Mouse (Mus musculus) thymus, postnatal 4 days (tissue): Measurements from ENCODE around the gene Dnajb1.
A peak's percentile ranks its signal among the peaks of the same experiment; 100 is the strongest.
"Not testable (repeated sequence)": the region's sequence is repeated elsewhere in the genome, so short reads cannot be mapped to it uniquely, and the experiment has no call there.

ENCODE experiments used
- DNase-seq: peaks from one replicate; pipeline ENCODE4 v3.0.0; 2021

The Dnajb1 gene

DNA sequence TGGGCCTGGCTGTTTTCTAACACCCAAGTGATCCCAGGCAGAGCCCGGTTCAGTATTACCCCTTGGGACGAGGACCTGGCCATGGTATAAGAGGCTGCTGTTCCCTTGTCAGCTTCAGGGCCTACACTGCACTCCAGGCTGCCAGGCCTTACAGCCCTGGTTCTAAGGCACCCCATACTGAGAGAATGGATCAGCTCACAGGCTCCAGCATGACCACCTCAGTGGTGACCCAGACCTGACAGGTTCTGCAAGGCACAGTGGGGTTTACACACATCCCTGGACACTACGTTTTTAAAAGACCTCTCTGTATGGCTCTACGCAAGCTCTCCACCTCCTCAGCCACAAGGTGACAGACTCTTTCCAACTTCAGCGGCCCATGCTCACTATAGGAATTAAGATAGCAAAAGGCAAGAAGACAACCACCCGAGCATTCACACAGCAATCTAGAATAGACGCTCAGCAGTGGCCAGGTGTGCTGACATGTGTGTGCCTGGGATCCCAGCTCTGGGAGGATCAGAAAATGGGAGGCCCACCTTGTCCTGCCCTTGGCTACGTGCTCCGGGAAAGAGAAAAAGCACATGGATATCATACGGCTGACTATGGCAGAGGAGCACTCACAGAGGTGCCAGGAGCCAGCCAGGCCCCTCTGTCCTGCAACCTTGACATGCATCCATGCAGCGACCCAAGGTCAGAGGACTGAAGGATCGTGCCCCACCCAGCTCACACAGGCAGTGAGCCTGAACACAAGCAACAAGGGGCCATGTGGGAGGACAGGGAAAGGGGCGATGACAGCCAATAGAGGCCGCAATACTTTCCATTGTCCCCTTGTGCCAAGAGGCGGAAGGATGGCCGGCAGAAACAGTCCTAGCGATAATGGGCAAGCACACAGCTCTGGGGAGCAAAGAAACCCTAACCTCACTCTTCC lies 29.6 kb upstream of the Dnajb1 start:
- peak; percentile 5 for DNase-seq

GRCm38 (mm10) chr8:83579676-83580075 lies 28.3 kb upstream of the Dnajb1 start:
- no peak for DNase-seq

- DNase-seq, result no peak
Measured at GRCm38 (mm10) chr8:83580826-83581225, 27.2 kb upstream of the Dnajb1 start.

DNA sequence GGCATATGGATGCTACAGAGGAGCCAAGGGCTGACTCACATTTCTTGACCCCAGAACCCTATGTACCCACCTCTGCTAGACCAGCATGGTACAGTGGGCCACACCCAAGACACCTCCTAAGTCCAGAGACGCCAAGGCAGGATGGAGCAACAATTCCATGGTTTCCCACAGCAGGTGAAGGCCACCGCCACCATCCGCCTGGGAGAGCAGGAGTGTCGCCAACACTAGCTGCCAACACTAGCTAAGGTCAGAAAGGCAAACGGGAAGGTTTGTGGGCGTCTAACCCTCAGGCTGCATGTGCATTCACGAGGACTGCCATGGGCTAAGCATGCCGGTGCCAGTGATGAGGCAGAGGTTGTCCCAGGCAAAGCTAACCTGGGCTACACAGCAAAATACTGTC lies 25.8 kb upstream of the Dnajb1 start:
- DNase-seq, result no peak

DNA sequence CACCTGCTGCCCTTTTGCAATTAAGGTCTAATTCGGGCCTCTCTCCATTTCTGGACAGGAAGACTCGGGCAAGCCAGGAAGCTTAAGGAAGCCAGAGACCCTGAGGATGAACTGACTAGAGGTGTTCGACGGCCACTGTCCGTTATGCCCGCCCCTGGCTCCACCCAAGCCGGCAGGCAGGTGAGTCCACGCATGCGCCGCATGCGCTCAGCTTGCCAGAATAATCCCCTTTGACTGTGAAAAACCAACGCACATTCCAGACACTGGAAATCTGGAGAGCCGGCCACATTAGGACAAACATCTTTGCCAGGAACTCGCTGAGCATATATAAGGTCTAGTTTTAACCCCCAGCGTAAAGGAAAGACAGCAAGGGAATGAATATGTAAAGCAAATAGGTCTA lies 24.8 kb upstream of the Dnajb1 start:
- DNase-seq, result no peak

GRCm38 (mm10) chr8:83584771-83585170 lies 23.2 kb upstream of the Dnajb1 start:
- DNase-seq, result no peak

- DNase-seq, result no peak
Measured at GRCm38 (mm10) chr8:83585333-83585732, 22.7 kb upstream of the Dnajb1 start.

DNA sequence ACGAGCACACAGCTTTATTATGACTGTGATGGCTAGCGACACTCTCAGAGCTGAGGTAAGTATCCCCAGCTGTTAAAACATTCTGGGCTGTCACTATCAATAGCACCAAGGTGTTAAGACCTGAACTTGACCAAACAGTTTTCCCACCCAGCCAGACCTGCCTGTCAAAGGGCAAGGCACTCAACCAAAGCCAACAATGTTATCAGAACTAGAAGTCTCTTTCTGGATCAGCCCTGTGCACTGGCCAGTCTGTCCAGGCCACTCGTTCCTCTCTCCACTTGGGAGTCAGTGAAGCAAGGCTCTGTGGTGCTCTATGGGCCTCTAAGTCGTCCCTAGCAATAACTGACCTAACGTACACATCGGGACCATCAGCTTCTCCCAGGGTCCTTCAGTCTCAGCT lies 20.3 kb upstream of the Dnajb1 start:
- no peak for DNase-seq

DNA sequence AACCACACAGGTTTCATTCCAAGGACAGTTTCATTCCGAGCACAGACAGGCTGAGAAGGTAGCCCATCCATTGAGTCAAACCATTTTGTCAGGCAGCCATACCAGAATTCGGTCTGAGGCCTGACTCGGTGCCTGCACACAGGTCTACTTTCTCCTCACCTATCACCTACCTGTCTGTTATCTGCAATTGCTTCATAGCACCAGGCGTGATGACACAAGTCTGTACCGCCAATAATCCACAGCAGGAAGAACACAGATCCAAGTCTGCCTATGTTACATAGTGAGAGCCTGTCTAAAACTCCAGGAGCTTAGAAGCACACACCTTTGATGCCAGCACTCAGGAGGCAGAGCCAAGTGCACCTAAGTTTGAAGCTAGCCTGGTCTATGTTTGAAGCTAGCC lies 19.1 kb upstream of the Dnajb1 start:
- DNase-seq, result no peak

DNA sequence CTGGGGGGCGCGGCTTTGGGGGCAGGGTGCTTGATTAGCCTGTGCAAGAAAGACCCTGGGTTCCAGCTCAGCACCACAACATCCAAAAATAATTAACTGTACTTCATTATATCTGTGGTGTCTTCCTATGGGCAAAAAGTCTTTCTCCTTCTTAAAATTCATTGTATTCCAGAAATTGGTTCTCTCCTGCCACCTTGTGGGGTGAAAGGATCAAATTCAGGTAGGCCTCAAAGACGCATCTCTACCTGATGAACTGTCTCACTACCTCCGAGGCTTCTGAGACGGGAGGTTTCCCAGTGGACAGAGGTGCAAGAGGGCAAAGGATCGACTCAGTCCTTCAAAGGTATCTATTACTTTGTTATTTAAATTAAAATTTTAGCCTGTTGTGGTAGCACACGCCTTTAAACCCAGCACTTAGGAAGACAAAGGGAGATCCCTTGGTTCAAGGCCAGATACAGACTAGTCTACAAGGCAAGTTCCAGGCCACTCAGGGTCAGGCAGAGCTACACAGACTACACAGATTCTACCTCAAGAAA lies 17.4 kb upstream of the Dnajb1 start:
- DNase-seq, result no peak

DNA sequence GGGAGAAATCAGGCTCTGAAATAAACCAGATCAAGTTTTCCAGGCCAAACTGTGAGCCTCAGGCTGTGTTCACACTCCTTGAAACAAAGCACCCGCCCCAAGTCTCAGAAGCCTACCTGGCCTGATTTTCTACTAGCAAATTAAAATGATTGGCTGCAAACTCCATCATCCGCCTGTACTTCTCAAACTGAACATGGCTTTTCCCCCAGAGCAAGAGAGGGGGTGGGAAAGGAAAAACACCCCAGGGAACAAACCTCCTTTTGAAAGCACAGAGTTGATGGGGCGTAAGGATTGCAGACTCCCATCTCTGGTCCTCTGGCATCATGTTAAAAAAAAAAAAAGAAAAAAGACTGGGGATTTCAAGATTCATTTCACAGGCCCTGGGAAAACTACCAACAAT lies 15.3 kb upstream of the Dnajb1 start:
- DNase-seq, result no peak

GRCm38 (mm10) chr8:83593325-83594166 lies 14.4 kb upstream of the Dnajb1 start:
- no peak for DNase-seq

- peak; percentile 96 for DNase-seq
Measured at GRCm38 (mm10) chr8:83594167-83595049, 13.6 kb upstream of the Dnajb1 start.

- DNase-seq, result not testable (repeated sequence)
Measured at GRCm38 (mm10) chr8:83595050-83595345, 13.0 kb upstream of the Dnajb1 start.

DNA sequence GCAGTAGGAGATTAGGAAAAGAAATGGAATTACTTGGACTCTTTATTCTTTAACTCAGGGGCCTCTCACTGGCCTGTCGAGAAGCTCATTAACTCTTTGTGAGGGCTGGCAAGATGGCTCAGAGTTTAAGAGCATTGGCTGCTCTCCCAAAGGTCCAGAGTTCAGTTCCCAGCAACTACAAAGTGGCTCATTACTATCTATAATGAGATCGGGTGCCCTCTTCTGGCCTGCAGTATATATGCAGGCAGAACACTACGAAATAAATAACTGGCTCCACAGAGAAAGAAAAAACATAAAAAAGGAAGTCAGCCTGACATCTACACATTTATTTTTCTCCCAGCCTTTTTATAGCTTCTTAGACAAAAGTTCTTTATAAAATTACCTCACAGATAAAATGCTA lies 11.6 kb upstream of the Dnajb1 start:
- DNase-seq, result peak; percentile 71

- DNase-seq, result no peak
Measured at GRCm38 (mm10) chr8:83598146-83598545, 9.8 kb upstream of the Dnajb1 start.

- no peak for DNase-seq
Measured at GRCm38 (mm10) chr8:83599814-83600213, 8.2 kb upstream of the Dnajb1 start.

- no peak for DNase-seq
Measured at GRCm38 (mm10) chr8:83602650-83603029, 5.4 kb upstream of the Dnajb1 start.

DNA sequence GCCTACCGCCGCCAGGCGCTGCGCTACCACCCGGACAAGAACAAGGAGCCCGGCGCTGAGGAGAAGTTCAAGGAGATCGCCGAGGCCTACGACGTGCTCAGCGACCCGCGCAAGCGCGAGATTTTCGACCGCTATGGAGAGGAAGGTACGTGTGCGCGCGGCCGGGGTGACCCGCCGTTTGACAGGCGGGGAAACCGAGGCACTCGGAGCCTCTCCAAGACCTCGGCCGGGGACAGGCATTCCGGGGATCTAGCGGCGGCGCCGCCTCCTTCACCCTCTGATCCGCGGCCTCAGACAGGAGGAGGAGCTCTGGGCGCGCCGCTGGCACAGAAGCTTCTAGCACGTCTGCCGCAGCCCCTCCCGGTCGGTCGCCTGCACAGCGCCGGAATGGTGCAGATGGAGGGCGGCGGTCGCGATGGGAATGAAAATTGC lies 421 bp downstream of the Dnajb1 start:
- peak; percentile 88 for DNase-seq

GRCm38 (mm10) chr8:83609086-83609485 lies 1.1 kb downstream of the Dnajb1 start:
- no peak for DNase-seq

- DNase-seq, result no peak
Measured at GRCm38 (mm10) chr8:83609547-83610180, 1.7 kb downstream of the Dnajb1 start.

DNA sequence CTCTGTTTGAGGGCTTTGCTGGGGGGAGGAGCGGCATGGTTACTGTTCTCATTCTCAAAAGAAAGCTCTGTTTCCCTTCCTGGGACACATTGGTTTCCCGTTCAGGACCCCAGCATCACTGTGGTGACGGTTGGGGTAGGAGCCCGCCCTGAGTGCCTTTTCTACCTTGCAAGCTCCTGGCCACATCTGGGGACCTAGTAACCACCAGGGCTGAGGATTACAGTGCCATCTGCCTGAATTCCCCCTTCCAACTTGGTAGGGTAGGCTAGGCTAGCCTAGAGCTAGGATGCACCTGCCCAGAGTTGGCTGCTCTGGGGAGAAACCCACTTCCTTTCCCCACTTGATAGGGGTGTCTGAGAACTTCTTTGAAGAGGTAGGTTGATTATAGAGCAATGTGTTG lies 3.9 kb downstream of the Dnajb1 start:
- peak; percentile 74 for DNase-seq
